Mouse (Mus musculus) Muller cell, postnatal 12 days (primary cell): ENCODE results near the gene Lmbr1l.
"Not testable (repeated sequence)": the region's sequence is repeated elsewhere in the genome, so short reads cannot be mapped to it uniquely, and the experiment has no call there.

Source experiments
- DNase-seq: peaks from one replicate; pipeline ENCODE4 v3.0.0-alpha.2; 2015; ENCODE audit errors: inconsistent ontology term

Gene Lmbr1l

DNA sequence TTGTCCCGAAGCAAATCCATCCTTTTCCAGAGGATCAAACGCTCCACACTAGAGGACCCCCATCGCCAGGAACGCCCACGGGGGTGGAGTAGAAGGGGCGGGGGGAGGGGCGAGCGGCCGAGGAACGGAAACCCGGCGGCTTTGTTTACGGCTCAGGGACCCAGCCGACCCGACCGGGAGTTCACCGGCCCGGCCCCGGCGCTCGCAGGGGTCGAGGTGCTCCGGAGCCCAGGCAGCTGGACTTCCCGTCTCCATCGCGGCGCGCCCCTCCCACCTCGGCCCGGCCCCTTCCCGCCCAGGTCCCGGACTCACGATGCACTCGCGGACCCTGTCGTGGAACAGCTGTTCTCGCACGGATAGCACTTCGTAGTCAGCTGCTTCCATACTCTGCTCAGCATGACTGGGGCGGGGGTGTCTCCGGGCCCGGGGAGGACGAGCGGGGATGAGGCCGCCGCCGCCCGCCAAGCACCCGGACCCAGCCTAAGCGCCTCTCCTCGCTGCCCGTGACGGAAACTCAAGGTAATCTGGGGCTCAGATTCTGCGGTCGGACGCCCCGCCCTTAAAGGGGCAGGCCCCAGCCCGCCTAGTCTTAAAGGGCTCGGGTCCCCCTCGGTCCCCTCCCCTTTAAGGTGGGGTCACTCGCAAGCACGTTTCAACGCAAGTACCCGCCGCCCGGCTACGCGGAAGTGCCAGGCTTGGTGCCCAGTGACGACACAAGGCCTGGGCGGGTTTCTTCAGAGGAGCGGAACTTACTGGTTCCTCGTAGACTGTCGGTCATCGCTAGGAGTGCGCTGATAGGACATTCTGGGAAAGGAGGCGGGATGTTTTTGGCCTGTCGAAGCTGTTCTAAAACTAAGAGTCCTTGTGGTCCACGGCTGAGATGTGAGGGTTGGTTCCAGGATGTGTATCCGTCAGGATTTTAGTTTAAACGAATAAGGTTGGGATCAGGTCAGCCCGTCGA lies at the start of gene Lmbr1l:
Gene Lmbr1l, minus strand, starts transcription at position 694 of the 961 bp plus-strand sequence.
- DNase-seq = peak; percentile 100

DNA sequence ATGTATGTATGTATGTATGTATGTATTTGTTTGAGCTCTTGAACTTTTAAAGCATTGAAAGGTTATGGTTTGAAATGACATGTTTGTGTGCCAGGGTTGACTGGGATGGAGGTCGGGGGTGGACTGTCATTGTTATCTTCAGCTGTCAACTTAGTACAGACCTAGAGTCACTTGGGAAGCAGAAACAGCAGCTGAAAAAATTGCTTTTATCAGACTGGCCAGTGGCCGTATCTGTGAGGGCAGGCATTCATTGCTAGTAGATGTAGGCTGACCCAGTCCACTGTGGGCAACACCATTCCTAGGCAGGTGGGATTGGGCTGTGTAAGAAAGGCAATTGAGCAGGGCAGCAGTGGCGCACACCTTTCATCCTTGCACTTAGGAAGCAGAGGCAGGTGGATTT lies 41.5 kb upstream of the Lmbr1l start:
- no peak for DNase-seq

DNA sequence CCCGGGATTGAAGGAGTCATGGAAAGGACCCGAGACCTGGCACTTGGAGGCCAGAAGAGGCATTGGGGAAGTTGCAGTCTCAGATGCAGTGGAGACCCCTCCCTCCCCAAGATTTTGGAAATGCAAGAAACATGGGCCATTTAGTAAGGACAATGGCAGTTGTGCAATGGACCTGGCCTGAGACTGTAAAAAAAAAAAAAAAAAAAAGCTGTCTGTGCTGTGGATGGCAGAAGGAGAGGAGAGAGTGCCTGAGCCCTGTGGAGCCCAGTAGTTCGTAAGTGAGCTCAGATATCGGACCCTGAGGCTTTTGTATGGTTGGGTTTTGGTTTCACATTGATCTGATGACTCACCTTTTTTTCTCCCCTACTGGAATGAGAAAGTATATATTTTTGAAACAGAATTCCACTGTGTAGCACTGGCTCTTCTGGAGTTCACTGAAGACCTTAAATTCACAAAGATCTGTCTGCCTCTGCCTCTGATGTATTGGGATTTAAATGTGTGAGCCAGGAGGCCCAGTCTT lies 40.9 kb upstream of the Lmbr1l start:
- DNase-seq = no peak

DNA sequence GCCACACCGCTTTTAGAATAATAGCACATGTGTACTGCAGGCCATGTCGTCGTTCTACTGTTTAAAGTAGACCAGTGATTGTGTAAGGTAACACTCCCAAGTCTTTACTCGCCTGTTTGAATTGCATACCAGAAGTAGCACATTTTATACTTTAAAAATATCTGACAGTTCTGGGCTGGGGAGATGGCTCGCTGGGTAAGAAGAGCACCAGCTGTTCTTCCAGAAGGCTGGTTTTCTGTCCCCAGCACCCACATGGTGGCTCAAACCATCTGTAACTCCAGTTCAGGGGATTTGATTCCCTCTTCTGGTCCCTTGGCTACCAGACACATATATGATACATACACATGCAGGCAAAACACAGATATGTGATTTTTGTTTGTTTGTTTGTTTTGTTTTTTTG lies 39.4 kb upstream of the Lmbr1l start:
- DNase-seq = no peak

DNA sequence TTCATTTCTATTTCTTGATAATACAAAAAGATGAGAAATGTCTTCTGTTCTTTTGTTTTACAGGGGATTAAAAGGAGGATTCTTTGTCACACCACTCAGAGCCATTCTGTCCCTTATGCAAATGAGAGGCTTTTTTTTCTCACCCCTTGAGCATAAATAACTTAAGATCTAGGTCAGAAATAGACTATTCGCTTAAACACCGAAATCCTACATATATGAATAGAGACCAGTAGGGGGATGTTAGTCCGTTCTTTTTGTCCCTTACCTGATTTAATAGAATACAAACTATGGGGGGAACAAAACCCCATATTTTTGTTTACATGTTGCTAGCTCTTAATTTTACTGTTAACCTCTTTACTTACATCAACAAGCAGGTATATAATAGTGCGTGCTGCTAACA lies 38.0 kb upstream of the Lmbr1l start:
- no peak for DNase-seq

DNA sequence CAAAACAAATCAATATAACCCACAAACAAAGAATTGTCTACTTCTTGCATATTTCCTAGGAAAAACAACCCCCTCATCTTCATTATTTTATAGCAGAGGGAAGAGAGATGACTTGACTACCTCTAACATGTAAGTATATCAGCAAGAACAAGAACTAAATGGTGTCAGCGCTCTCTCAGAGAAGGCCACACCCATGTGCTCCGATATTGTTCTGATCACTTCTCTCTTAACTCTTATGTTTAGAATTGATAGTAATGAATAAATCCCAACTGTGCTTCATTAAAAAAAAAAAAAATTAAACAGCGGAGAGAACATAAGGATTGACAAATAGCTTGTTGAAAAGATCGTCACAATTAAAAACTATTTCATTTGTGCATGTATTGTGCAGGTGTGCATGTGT lies 37.3 kb upstream of the Lmbr1l start:
- DNase-seq = no peak

DNA sequence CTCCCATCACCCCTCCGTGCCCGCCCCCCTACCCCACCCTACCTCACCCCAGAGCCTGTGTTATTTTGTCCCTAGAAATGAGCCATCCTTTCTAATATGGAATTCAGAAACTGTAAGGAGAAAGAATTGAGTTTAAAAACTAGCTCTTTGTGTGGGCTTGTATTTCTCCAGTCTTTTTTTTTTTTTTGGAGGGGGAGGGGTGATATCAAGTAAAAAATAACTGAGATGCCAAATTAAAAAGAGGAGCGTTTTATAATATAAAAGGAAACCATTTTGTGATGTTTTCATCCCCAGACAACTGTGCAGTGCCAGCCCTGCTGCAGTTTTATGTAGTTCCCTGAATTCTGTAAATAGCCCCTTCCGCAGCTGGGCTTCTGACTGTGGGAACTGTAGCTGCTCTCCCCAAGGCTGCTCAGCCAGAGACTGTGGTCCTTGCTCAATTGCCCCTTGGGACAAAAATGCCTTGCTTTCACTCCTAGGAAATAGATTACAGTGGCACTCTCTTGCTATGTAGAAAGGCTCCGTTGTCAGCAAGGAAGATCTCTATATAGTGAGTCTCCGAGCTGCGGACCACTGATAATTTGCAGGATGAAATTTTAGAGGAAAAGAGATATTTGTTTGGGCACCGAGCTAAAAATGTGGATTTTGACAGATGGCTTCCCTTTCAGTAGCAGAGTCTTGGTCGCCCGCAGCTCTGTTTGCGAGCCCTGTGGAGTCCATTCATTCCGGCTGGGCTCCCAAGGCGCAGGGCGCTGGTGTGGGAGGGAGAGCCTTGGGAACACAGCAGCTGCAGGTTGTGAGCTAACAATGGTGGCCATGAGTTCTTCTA lies 36.6 kb upstream of the Lmbr1l start:
- DNase-seq = peak; percentile 66

DNA sequence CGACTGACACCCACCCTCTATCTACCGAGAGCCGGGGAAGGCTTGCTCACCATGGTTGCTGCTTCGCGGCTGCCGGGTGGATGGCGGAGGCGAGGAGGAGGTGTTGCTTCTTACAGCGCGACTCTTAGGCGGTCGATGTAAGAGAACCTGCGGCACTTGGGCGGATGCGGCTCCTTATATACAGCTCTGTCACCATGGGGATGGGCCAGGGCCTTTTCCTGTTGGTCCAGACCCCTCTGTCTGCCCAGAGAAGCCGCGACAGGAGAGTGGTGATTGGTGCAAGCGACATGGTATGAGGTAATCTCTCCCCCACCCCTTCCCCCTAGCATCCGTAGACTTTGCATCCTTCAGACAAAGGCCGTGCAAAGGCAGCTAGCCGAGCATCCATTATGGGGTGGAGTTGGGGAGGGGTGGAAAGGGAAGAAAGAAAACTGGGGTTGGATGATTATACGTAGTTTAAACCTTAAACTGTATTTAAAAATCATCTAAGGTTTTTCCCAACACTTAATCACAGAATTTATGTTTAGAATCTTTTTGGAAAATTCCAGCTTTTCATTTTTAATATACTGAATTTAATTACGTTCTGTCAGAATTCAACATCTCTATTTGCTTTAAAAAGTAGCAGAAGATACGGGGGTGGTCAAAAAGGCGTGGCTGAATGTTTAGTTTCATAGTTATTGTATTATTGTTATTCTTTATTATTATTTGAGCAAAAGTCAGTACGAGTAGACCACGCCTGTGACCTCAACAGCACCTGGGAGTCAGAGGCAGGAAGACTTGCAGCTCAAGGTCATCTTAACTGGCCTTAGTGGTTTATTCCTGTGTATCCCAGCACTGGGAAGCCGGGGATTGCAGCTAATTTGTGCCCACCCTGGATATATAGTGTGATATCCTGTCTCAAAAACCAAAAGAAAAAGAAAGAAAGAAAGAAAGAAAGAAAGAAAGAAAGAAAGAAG lies 35.6 kb upstream of the Lmbr1l start, which contains the start of the genes Gm49450 and Tuba1a:
Gene Gm49450, minus strand, starts transcription at position 151 of the 956 bp plus-strand sequence.
Gene Tuba1a, minus strand, starts transcription at position 303 of the 956 bp plus-strand sequence.
- DNase-seq = peak; percentile 98

DNA sequence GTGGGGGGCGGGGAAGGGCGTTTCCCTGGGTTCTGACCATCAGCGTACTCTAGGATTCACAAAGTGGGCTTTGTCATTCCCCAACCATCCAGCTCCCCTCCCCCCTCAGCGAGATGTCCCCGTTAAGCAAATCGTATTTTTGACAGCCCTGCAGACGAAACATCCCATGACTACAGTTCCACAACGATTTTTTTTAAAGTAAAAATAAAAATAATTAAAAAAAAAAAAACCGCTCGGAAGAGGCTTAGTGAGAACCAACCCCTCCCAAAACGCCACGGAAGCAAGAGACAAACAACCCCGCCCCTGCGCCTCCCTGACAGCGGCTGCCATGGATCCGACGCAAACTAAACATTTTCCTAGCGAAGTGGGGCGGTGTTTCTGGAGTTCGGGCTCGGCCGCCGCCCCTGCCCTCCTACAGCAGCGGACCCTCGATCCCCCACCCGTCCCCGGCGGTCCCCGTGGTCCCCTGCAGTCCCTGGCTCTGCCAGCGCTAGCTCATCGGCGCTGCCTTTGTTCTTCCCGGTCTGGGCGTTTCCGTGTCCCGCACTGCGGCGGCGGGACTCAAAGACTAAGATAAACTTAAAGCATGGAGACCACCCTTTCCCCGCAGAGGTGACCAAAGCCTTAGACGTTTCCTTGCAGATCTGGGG lies 34.8 kb upstream of the Lmbr1l start:
- DNase-seq = peak; percentile 84

DNA sequence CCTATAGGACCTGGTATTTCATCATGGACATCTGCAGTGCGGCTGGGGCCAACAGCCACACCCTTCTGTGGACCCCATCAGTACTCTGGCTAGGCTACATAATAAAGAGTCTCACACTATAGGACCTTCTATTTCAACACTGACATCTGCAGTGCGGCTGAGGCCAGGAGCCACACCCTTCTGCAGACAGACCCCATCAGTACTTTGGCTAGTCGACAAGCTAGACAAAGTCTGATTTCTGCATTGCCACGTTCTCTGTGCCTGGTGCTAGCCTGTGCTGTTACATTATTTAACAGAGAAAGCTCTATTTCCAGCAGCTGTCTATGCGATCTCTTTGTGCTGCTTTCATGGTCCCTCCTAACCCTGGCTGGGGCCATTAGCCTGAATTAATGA lies 34.0 kb upstream of the Lmbr1l start:
- no peak for DNase-seq

DNA sequence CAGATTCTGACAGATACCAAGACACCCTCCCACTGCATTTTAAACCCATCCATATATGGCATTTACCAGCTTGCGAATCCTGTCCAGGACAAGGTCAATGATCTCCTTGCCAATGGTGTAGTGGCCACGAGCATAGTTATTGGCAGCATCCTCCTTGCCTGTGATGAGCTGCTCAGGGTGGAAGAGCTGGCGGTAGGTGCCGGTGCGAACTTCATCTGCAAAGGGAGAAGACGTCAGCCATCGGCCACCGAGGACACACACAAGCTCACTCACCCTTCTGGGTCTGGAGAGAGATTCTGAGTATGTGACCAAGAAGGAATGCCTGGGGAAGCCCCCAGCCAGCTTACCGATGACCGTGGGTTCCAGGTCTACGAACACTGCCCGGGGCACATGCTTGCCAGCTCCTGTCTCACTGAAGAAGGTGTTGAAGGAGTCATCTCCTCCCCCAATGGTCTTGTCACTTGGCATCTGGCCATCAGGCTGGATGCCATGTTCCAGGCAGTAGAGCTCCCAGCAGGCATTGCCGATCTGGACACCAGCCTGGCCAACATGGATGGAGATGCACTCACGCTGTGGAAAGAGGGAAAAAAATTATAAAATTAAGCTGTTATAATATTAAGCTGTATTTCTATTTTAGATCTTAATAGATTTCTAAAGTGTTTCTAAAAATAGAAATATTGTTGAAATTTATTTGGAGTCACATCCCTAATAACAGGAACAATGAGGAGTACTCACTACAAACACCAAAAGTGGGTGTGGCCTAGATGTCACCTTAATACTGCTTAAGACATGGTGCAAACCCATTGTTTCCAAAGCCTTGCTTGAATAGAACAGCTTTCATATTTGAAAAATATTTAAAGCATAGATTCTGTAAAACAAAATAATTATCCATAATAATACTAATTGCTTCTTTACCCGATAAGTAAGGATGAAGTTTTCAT lies 33.4 kb upstream of the Lmbr1l start:
- not testable (repeated sequence) for DNase-seq

DNA sequence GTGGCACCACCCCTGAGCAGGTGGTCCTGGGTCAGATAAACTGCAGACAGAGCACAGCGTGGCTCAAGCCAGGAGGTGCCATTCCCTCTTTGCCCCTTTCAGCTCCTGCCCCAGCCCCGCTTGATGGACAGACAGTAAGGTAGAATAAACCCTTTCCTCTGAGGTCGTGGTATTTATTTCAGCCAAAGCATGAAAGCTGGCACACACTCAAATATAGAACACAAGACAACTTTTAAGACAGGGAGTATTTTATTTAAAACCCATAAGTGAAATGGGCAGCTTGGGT lies 31.5 kb upstream of the Lmbr1l start:
- no peak for DNase-seq

DNA sequence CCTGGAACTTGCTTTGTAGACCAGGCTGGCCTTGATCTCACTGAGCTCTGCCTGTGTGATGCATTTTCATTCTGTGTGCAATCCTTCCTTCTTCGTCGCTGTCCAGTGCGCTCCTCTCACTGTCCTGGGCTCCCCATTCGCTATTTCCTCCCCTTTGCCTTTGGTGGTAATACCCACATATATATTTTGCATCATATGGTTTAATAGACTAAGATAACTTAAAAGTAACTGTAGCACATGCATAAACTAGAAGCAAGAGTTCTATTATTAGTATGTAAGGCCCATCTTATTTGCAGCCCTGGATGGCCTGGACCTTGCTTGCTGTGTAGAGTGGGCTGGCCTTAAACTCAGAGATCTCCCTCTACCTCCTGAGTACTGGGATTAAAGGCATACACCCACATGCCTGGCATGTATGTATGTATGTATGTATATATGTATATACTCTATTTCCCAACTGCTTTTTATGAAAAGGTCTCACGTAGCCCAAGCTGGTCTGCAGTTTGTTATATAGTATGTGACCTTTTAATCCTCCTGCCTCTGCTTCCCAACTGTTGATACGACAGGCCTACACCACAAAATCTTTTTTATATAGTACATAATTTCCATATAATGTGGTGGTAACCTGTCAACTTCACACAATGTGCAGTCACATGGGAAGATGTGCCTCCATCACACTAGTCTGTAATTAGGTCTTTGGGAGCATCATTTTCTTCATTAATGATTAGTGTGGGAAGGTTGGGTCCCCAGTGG lies 31.0 kb upstream of the Lmbr1l start:
- no peak for DNase-seq

DNA sequence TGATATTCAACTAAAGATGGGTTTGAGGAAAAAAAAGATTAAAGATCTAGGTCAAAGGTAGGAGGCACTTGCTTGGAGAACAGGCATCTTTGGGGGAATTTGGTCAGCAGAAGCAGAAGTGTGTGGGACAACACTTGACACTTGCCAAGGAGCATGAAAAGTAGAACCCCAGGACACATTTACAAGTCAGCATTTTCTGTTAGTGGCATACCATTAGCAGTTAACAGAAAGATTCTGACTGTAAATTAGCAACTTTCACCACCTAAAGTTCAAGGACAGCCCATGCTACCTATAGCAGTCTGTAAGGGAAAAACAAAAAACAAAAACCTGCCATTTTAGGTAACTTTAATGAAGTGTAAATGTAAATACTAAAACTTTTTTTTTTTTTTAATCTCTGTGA lies 30.4 kb upstream of the Lmbr1l start:
- peak; percentile 50 for DNase-seq

DNA sequence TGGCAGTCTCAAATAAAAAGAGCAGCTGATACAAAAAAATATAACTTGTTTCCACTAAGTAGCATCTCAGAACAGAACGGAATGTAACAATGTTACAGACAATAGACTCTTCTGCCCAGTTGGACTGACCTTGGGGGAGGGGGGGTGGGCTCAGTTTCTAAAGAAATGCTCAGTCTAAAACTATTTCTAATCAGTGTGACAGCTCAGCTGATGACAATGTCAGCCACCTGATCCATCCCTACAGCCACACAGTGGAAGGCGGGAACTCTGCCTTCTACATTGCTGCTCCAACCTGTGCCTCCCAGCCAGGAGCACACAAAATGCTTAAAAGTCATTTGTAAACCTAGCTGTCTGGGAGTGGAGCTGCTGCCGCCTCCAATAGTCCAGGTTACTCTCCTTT lies 29.9 kb upstream of the Lmbr1l start:
- DNase-seq = peak; percentile 74

DNA sequence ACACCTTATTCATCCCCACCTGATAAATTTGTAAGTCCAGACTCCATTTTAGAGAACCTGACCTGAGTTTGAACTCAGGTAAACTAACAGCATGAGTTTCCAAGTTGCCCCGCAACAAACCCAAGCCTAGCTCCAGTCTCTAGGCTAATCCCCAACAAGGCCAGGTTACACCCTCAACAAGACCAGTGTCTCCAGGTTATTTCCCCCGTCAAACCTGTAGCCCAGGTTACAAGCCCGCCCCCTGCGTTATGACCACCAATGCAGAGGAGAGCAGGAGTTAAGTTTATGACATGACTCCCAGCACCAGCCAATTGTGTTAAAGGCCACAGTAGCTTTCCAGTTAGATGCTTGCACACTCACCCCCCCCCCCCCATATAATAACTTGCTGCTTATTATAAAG lies 25.1 kb upstream of the Lmbr1l start:
- DNase-seq = no peak

DNA sequence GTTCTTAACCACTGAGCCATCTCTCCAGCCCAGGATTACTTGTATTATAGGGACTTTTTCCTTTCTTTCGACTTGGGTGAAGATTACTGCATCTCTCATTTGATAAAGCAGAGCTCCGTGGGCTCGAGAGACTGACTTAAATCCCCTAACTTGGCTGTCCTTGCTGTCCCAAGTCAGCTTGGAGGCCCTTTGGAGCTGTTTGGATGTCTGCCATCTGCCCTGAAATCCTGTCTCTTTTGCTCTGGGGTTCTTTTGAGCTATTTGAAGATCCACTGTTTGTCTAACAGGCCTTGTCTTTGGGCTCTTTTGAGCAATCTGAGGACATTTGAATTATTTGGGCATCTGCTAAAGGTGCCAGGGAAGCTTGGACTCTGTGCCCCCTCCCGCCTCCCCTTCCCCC lies 24.1 kb upstream of the Lmbr1l start:
- no peak for DNase-seq

DNA sequence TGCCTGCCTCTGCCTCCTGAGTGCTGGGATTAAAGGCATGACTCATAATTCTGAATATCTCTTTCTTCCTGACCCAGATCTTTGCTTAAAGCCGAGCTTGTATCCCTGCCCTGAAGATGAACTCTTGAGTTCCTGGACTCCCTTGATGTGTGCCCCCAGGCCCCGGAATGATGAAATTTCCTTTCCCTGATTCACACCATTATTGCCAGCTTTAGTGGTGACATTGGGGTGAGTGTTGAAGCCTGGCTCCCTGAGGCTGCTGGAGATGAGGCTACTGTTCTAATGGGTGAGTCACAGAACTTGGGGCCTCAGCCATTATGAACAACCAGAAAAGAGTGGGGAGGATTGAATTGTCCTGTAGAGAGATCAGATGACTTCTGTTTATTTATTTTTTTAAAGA lies 23.5 kb upstream of the Lmbr1l start:
- peak; percentile 96 for DNase-seq

DNA sequence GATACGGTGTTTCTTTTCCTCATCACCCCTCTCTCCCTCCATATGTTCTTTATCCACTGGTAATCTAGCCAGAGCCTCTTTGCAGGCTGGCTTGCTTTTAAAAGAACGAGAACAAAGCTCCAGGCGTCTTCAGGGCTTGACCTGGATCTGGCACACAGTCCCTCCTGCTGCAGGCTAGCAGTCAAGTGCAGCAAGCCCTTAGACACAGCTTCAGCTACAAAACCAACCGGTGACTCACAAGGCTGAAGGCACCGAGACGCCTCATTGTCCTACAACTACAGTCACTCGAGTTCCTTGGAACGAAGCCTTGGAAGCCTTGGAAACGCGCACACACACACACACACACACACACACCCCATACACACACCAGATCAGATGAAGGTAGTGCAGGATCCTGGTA lies 22.8 kb upstream of the Lmbr1l start:
- DNase-seq = peak; percentile 55
